Mouse (Mus musculus): Measurements from ENCODE around the gene Wnt2.

The Wnt2 gene

GRCm38 (mm10) chr6:17978881-17979280 is 51.5 kb downstream of the Wnt2 start:
- no peak for DNase-seq (ENCODE audit: low read depth in 1 of 2, low spot score in 2 of 2)

GRCm38 (mm10) chr6:17978324-17978723 is 52.1 kb downstream of the Wnt2 start:
- no peak for DNase-seq (ENCODE audit: low read depth in 1 of 2, low spot score in 2 of 2)

GRCm38 (mm10) chr6:17977165-17977564 is 53.2 kb downstream of the Wnt2 start:
- DNase-seq (ENCODE audit: low read depth in 1 of 2, low spot score in 2 of 2): no peak

DNA sequence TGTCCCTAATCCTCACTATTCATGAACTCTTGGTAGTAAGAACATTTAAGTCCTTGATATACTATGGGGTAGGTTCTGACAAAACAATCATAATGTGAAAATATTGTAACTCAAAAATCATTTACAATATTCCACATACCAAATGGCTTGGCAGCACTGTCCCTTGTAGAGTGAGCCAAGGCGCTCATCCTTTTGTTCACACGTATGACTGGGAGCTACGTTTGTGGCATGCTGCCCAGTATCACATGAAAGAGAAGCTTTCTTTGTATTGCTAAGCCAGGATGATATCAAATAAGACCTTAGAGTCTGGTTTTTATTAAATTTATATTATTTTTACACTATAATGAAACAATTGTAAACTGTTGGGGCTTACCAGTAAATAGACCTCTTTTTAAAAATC is 56.0 kb downstream of the Wnt2 start:
- no peak for DNase-seq (ENCODE audit: low read depth in 1 of 2, low spot score in 2 of 2)

GRCm38 (mm10) chr6:17971393-17971792 is 59.0 kb downstream of the Wnt2 start:
- DNase-seq (ENCODE audit: low read depth in 1 of 2, low spot score in 2 of 2): no peak

- DNase-seq (ENCODE audit: low read depth in 1 of 2, low spot score in 2 of 2): no peak
Observed at GRCm38 (mm10) chr6:17969815-17970214, 60.6 kb downstream of the Wnt2 start.

- no peak for DNase-seq (ENCODE audit: low read depth in 1 of 2, low spot score in 2 of 2)
Observed at GRCm38 (mm10) chr6:17968467-17969144, 61.8 kb downstream of the Wnt2 start.

DNA sequence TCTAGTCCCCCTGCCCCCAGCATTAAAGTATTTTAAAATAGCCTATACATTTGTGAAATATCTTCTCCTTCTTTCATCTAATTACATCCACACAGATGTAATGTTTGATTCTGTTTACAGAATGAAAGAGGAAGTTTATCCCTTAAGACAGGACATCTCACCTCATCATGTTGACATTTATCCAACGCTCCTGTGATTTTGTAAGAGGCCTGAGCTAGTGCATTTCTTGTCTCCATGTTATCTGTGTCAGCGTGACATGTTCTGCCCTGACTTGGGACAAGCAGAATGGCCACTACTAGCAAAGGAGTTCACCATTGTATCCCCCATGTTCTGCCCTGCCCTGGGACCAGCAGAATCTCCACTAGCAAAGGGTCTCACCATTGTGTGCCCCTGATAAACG is 66.9 kb downstream of the Wnt2 start:
- DNase-seq (ENCODE audit: low read depth in 1 of 2, low spot score in 2 of 2): no peak

- no peak for DNase-seq (ENCODE audit: low read depth in 1 of 2, low spot score in 2 of 2)
Observed at GRCm38 (mm10) chr6:17951779-17952178, 78.6 kb downstream of the Wnt2 start.

- DNase-seq (ENCODE audit: low read depth in 1 of 2, low spot score in 2 of 2): no peak
Observed at GRCm38 (mm10) chr6:17949103-17949502, 81.3 kb downstream of the Wnt2 start.

DNA sequence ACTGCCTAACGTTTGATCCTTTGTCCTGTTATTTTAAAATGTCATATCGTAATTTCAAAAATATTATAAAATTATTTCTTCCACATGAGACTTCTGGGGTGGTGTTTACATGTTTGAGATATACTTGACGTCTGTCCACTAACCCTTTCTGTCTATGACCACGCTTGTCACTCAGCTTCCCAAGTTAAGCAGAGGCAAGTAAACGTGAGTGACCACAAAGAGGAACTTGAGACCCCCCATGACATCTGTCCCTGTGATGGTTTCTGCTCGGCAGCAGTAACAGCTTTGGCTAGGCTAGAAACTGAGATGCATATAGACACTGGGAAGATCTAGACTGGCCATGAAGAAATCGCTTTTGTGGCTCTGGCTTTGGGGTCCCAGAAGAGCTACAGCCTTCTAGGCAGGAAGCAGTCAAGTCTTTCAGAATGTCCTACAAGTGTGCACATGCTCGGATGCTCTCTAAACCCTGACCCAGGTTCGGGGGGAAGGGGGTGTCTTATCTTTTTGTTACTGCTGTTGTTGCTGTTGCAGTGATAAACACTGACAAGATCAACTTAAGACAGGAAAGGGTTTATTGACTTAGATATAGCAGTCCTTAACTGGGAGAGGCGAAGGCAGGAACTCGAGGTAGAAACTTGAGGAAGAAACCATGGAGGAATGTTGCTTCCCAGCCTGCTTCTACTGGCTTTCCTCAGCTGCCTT is 83.1 kb downstream of the Wnt2 start:
- no peak for DNase-seq (ENCODE audit: low read depth in 1 of 2, low spot score in 2 of 2)

DNA sequence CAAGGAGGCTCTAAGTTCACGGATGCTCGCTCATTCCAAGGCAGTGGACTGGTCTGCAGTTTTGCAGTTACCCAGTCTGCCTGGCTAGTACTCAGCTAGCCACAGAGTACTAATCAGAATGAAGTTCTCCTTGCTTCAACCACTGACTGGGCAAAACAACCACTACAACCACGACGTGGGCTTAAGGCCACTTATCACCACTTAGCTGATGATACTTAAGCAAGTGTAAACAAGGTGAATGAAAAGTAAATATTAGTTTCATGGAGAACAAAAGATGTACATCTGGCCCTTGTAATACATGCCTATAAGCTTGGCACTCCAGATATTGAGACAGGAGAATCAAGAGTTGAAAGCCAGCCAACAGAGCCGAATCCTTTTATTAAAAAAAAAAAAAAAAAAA is 83.9 kb downstream of the Wnt2 start:
- no peak for DNase-seq (ENCODE audit: low read depth in 1 of 2, low spot score in 2 of 2)

- DNase-seq (ENCODE audit: low read depth in 1 of 2, low spot score in 2 of 2): no peak
Observed at GRCm38 (mm10) chr6:17943877-17944617, 86.3 kb downstream of the Wnt2 start.

GRCm38 (mm10) chr6:17942344-17942743 is 88.0 kb downstream of the Wnt2 start:
- DNase-seq (ENCODE audit: low read depth in 1 of 2, low spot score in 2 of 2): no peak

GRCm38 (mm10) chr6:17941916-17942315 is 88.5 kb downstream of the Wnt2 start:
- DNase-seq (ENCODE audit: low read depth in 1 of 2, low spot score in 2 of 2): no peak
